Mouse (Mus musculus): ENCODE measurements around the gene Arhgap15.

Arhgap15 gene

GRCm38 (mm10) chr2:44286181-44286719 is 537.6 kb downstream of the Arhgap15 start:
- DNase-seq (ENCODE audit: low read depth in 2 of 2, low spot score in 2 of 2): no peak

GRCm38 (mm10) chr2:44299156-44299555 is 550.5 kb downstream of the Arhgap15 start:
- no peak for DNase-seq (ENCODE audit: low read depth in 2 of 2, low spot score in 2 of 2)

GRCm38 (mm10) chr2:44299909-44300308 is 551.3 kb downstream of the Arhgap15 start:
- DNase-seq (ENCODE audit: low read depth in 2 of 2, low spot score in 2 of 2): no peak

- no peak for DNase-seq (ENCODE audit: low read depth in 2 of 2, low spot score in 2 of 2)
Observed at GRCm38 (mm10) chr2:44300466-44300865, 551.8 kb downstream of the Arhgap15 start.

- no peak for DNase-seq (ENCODE audit: low read depth in 2 of 2, low spot score in 2 of 2)
Observed at GRCm38 (mm10) chr2:44304261-44304970, 555.8 kb downstream of the Arhgap15 start.

GRCm38 (mm10) chr2:44304971-44305808 is 556.6 kb downstream of the Arhgap15 start:
- DNase-seq (ENCODE audit: low read depth in 2 of 2, low spot score in 2 of 2): no peak

- no peak for DNase-seq (ENCODE audit: low read depth in 2 of 2, low spot score in 2 of 2)
Observed at GRCm38 (mm10) chr2:44306137-44306536, 557.5 kb downstream of the Arhgap15 start.

- no peak for DNase-seq (ENCODE audit: low read depth in 2 of 2, low spot score in 2 of 2)
Observed at GRCm38 (mm10) chr2:44309124-44309523, 560.5 kb downstream of the Arhgap15 start.

GRCm38 (mm10) chr2:44309556-44309955 is 560.9 kb downstream of the Arhgap15 start:
- no peak for DNase-seq (ENCODE audit: low read depth in 2 of 2, low spot score in 2 of 2)

GRCm38 (mm10) chr2:44310095-44310748 is 561.6 kb downstream of the Arhgap15 start:
- DNase-seq (ENCODE audit: low read depth in 2 of 2, low spot score in 2 of 2): no peak

- DNase-seq (ENCODE audit: low read depth in 2 of 2, low spot score in 2 of 2): no peak
Observed at GRCm38 (mm10) chr2:44311216-44311615, 562.6 kb downstream of the Arhgap15 start.

- no peak for DNase-seq (ENCODE audit: low read depth in 2 of 2, low spot score in 2 of 2)
Observed at GRCm38 (mm10) chr2:44313573-44313972, 564.9 kb downstream of the Arhgap15 start.

GRCm38 (mm10) chr2:44318436-44318835 is 569.8 kb downstream of the Arhgap15 start:
- DNase-seq (ENCODE audit: low read depth in 2 of 2, low spot score in 2 of 2): no peak

- no peak for DNase-seq (ENCODE audit: low read depth in 2 of 2, low spot score in 2 of 2)
Observed at GRCm38 (mm10) chr2:44319479-44319878, 570.9 kb downstream of the Arhgap15 start.

GRCm38 (mm10) chr2:44323813-44324212 is 575.2 kb downstream of the Arhgap15 start:
- DNase-seq (ENCODE audit: low read depth in 2 of 2, low spot score in 2 of 2): no peak

GRCm38 (mm10) chr2:44333295-44333694 is 584.7 kb downstream of the Arhgap15 start:
- DNase-seq (ENCODE audit: low read depth in 2 of 2, low spot score in 2 of 2): no peak

- DNase-seq (ENCODE audit: low read depth in 2 of 2, low spot score in 2 of 2): no peak
Observed at GRCm38 (mm10) chr2:44334006-44334405, 585.4 kb downstream of the Arhgap15 start.

- no peak for DNase-seq (ENCODE audit: low read depth in 2 of 2, low spot score in 2 of 2)
Observed at GRCm38 (mm10) chr2:44334517-44334916, 585.9 kb downstream of the Arhgap15 start.

GRCm38 (mm10) chr2:44336720-44337354 is 588.2 kb downstream of the Arhgap15 start:
- DNase-seq (ENCODE audit: low read depth in 2 of 2, low spot score in 2 of 2): no peak

GRCm38 (mm10) chr2:44338467-44338866 is 589.8 kb downstream of the Arhgap15 start:
- DNase-seq (ENCODE audit: low read depth in 2 of 2, low spot score in 2 of 2): no peak

- DNase-seq (ENCODE audit: low read depth in 2 of 2, low spot score in 2 of 2): no peak
Observed at GRCm38 (mm10) chr2:44341091-44341571, 592.5 kb downstream of the Arhgap15 start.
